Mouse (Mus musculus): Measurements from ENCODE around the gene Ldlrad3.

- TF ChIP-seq CTCF (IDR thresholded peaks at IDR 0.05; ENCODE audit: control insufficient read depth, insufficient read depth, insufficient read length) (no peak), MYOG (IDR thresholded peaks at IDR 0.05; ENCODE audit: control insufficient read depth, extremely low read depth, insufficient read length) (no peak), MYOD1 (IDR thresholded peaks at IDR 0.05; ENCODE audit: control insufficient read depth, insufficient read length, low read depth) (no peak)
Observed at GRCm38 (mm10) chr2:102082782-102083181, 103.4 kb downstream of the Ldlrad3 start.
